Mouse (Mus musculus): Measurements from ENCODE around the gene Ttc39a.

GRCm38 (mm10) chr4:109440381-109440780 lies 34.0 kb downstream of the Ttc39a start:
- TF ChIP-seq CTCF (IDR thresholded peaks at IDR 0.05; ENCODE audit: low read depth) (no peak), EP300 (optimal IDR thresholded peaks at IDR 0.05) (no peak)

Measured in stomach, postnatal 0 days (tissue).